Mouse (Mus musculus) spleen, adult 2 months (tissue): ENCODE results near the gene Iffo2.

ENCODE experiments used
- CTCF ChIP-seq: fragments of 200-500 bp; IDR thresholded peaks from 2 replicates; pipeline ENCODE4 v1.5.1; 2011; ENCODE audit warnings: mild to moderate bottlenecking, inconsistent platforms; ENCODE audit not compliant: insufficient read depth, insufficient read length, insufficient replicate concordance; ENCODE audit errors: extremely low read depth
- POLR2A ChIP-seq: fragments of 200-500 bp; IDR thresholded peaks from 2 replicates; pipeline ENCODE4 v1.6.1; 2011; ENCODE audit warnings: low read depth, low read length, inconsistent platforms

- TF ChIP-seq POLR2A (no peak), CTCF (no peak)
Observed at GRCm38 (mm10) chr4:139598950-139599518, 68.7 kb downstream of the Iffo2 start.
